Mouse (Mus musculus): ENCODE data around the gene Patl2.
"Not testable (repeated sequence)": the region's sequence is repeated elsewhere in the genome, so short reads cannot be mapped to it uniquely, and the experiment has no call there.

Patl2 gene

GRCm38 (mm10) chr2:122186106-122186505 lies at the start of gene Patl2, which contains the start of gene Terb2:
Patl2 (minus strand) TSS chr2:122186189.
Terb2 (plus strand) TSS chr2:122186272.
- DNase-seq (ENCODE audit: low spot score), result no peak

GRCm38 (mm10) chr2:122235425-122235824 lies 49.4 kb upstream of the Patl2 start:
- DNase-seq (ENCODE audit: low spot score), result no peak

GRCm38 (mm10) chr2:122234611-122235288 lies 48.8 kb upstream of the Patl2 start, which contains the start of gene Sord:
Sord (plus strand) TSS chr2:122234749.
- DNase-seq (ENCODE audit: low spot score), result peak; percentile 67

- peak; percentile 17 for DNase-seq (ENCODE audit: low spot score)
Observed at GRCm38 (mm10) chr2:122233759-122234557, 48.0 kb upstream of the Patl2 start.

GRCm38 (mm10) chr2:122233341-122233740 lies 47.4 kb upstream of the Patl2 start:
- no peak for DNase-seq (ENCODE audit: low spot score)

GRCm38 (mm10) chr2:122231616-122232015 lies 45.6 kb upstream of the Patl2 start:
- no peak for DNase-seq (ENCODE audit: low spot score)

- peak; percentile 28 for DNase-seq (ENCODE audit: low spot score)
Observed at GRCm38 (mm10) chr2:122230395-122230794, 44.4 kb upstream of the Patl2 start.

GRCm38 (mm10) chr2:122223654-122224053 lies 37.7 kb upstream of the Patl2 start:
- no peak for DNase-seq (ENCODE audit: low spot score)

GRCm38 (mm10) chr2:122222272-122222671 lies 36.3 kb upstream of the Patl2 start:
- no peak for DNase-seq (ENCODE audit: low spot score)

- DNase-seq (ENCODE audit: low spot score), result no peak
Observed at GRCm38 (mm10) chr2:122221798-122222197, 35.8 kb upstream of the Patl2 start.

- DNase-seq (ENCODE audit: low spot score), result no peak
Observed at GRCm38 (mm10) chr2:122221378-122221777, 35.4 kb upstream of the Patl2 start.

GRCm38 (mm10) chr2:122218234-122218633 lies 32.2 kb upstream of the Patl2 start:
- no peak for DNase-seq (ENCODE audit: low spot score)

GRCm38 (mm10) chr2:122217075-122217474 lies 31.1 kb upstream of the Patl2 start:
- not testable (repeated sequence) for DNase-seq (ENCODE audit: low spot score)

GRCm38 (mm10) chr2:122210534-122211228 lies 24.7 kb upstream of the Patl2 start:
- DNase-seq (ENCODE audit: low spot score), result no peak

GRCm38 (mm10) chr2:122206440-122207107 lies 20.6 kb upstream of the Patl2 start:
- no peak for DNase-seq (ENCODE audit: low spot score)

- DNase-seq (ENCODE audit: low spot score), result no peak
Observed at GRCm38 (mm10) chr2:122201501-122201900, 15.5 kb upstream of the Patl2 start.

- DNase-seq (ENCODE audit: low spot score), result no peak
Observed at GRCm38 (mm10) chr2:122194509-122194929, 8.5 kb upstream of the Patl2 start.

- no peak for DNase-seq (ENCODE audit: low spot score)
Observed at GRCm38 (mm10) chr2:122191849-122192248, 5.9 kb upstream of the Patl2 start.

- DNase-seq (ENCODE audit: low spot score), result no peak
Observed at GRCm38 (mm10) chr2:122186751-122187150, 762 bp upstream of the Patl2 start.

- no peak for DNase-seq (ENCODE audit: low spot score)
Observed at GRCm38 (mm10) chr2:122185086-122185485, 903 bp downstream of the Patl2 start.

- no peak for DNase-seq (ENCODE audit: low spot score)
Observed at GRCm38 (mm10) chr2:122180051-122180822, 5.8 kb downstream of the Patl2 start.

All from urinary bladder, postnatal 25 days (tissue).